Comparison of ENCODE assay signal across 1 mouse cellular context in the genomic region with DNA sequence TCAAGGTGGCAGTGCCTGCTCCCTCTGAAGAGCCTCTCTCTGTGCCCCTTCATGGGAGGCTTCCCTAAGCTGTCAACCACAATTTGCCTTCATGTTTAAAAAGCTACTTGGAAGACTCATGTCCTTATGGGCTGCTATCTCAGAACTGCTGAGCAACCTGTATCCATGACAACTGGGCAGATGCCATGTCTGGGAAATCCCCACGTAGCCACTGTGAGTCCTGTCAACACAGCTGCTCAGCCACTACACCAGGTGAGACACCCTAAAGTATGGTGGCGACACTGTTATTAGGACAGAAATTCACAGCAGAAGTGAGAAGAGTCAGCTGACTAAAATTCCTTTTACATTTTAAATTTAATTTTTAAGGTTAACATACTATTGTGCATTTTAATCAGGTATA.
A peak's percentile ranks its signal among the peaks of the same experiment; 100 is the strongest.
TF ChIP-seq lines count a peak whose summit lies in the region.

No protein-coding gene starts in this region.

TF ChIP-seq in CH12.LX, 34 proteins besides CTCF, POLR2A, EP300 and RAD21 (continued from another document):
- TF ChIP-seq MEF2A (IDR thresholded peaks at IDR 0.05; ENCODE audit: borderline replicate concordance, low read depth, low read length) (peak; percentile 77; the same call in 1 of the 2 replicates), NRF1 (IDR thresholded peaks at IDR 0.05; ENCODE audit: low read depth, low read length) (no peak), ZNF384 (IDR thresholded peaks at IDR 0.05; ENCODE audit: low read depth, low read length) (no peak), SMC3 (IDR thresholded peaks at IDR 0.05; ENCODE audit: low read depth, low read length) (peak; percentile 50), KAT2A (IDR thresholded peaks at IDR 0.05; ENCODE audit: insufficient replicate concordance, low read length) (no peak), JUN (IDR thresholded peaks at IDR 0.05; ENCODE audit: insufficient read depth, low read depth, low read length) (no peak), ZMIZ1 (IDR thresholded peaks at IDR 0.05; ENCODE audit: low read depth, low read length) (no peak), NELFE (IDR thresholded peaks at IDR 0.05; ENCODE audit: low read depth, low read length) (no peak; the same call in 1 of the 2 replicates), MAX (IDR thresholded peaks at IDR 0.05; ENCODE audit: low read length) (no peak), PAX5 (IDR thresholded peaks at IDR 0.05; ENCODE audit: low read length) (no peak), JUND (conservative IDR thresholded peaks at IDR 0.05; ENCODE audit: low read depth, low read length) (no peak), ELF1 (IDR thresholded peaks at IDR 0.05; ENCODE audit: low read depth, low read length) (no peak), CHD2 (IDR thresholded peaks at IDR 0.05; ENCODE audit: low read length) (no peak), IRF4 (IDR thresholded peaks at IDR 0.05; ENCODE audit: low read depth, low read length) (peak; percentile 58), POLR2AphosphoS2 (IDR thresholded peaks at IDR 0.05; ENCODE audit: low read depth, low read length) (no peak), MAZ (IDR thresholded peaks at IDR 0.05; ENCODE audit: low read depth, low read length) (peak; percentile 12; the same call in 1 of the 2 replicates), HCFC1 (IDR thresholded peaks at IDR 0.05; ENCODE audit: low read depth, low read length) (no peak), UBTF (IDR thresholded peaks at IDR 0.05; ENCODE audit: low read depth, low read length) (no peak), MXI1 (IDR thresholded peaks at IDR 0.05; ENCODE audit: low read depth, low read length) (peak; percentile 98), SIN3A (IDR thresholded peaks at IDR 0.05; ENCODE audit: low read length) (peak; percentile 100), ETS1 (conservative IDR thresholded peaks at IDR 0.05; ENCODE audit: low read depth, low read length) (peak; percentile 98), TCF12 (IDR thresholded peaks at IDR 0.05; ENCODE audit: low read depth, low read length) (peak; percentile 99), RCOR1 (conservative IDR thresholded peaks at IDR 0.05; ENCODE audit: low read depth, low read length) (no peak), MYC (IDR thresholded peaks at IDR 0.05; ENCODE audit: low read depth, low read length) (no peak), E2F4 (IDR thresholded peaks at IDR 0.05; ENCODE audit: insufficient replicate concordance, low read depth, low read length) (no peak), MAFK (IDR thresholded peaks at IDR 0.05; ENCODE audit: insufficient replicate concordance, low read length) (peak; percentile 89)
